Mouse (Mus musculus): ENCODE data around the gene Olfr1333. TPM values are rescaled to one million over a fixed set of nuclear protein-coding genes. Genes with fewer than 3 reads are reported as not detected.
"Not testable (repeated sequence)": the region's sequence is repeated elsewhere in the genome, so short reads cannot be mapped to it uniquely, and the experiment has no call there.

Olfr1333 gene
- total RNA-seq, 1 experiment, result not detected

DNA sequence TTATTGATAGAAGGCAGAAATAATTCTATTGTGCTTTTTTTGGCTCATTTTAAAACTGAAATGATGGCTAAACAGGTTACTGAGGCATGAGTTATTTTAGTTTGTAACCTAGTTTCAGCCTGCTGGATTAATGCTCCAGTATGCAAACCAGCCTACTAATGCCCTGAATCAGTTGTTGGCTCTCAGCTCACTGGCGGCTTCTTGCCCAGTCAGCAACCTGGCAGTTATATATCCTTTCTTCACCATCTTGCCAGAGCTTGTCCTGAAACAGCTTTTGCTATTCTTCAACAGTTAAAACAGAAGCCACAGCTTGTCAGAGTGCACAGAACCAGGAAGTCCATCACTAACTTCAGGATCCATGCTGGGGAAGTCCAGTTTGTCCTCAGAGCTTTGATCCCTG is 17.2 kb downstream of the Olfr1333 start:
- H3K27ac ChIP-seq (ENCODE audit: insufficient read depth, low read depth, low read length, poor library complexity, severe bottlenecking), result no peak overlapping the region
- TF ChIP-seq ZNF384 (IDR thresholded peaks at IDR 0.05; ENCODE audit: low read depth, low read length) (no peak), MAFK (IDR thresholded peaks at IDR 0.05; ENCODE audit: insufficient read depth, low read depth, low read length) (no peak), HCFC1 (IDR thresholded peaks at IDR 0.05; ENCODE audit: borderline replicate concordance, insufficient read depth, low read length) (no peak), ZC3H11A (IDR thresholded peaks at IDR 0.05; ENCODE audit: borderline replicate concordance, low read depth, low read length) (no peak), CHD2 (IDR thresholded peaks at IDR 0.05; ENCODE audit: low read depth, low read length) (no peak)
- no peak overlapping the region for H3K4me3 ChIP-seq (ENCODE audit: insufficient read depth in 1 of 2, low read depth in 1 of 2, low read length in 2 of 2, poor library complexity in 1 of 2, severe bottlenecking in 1 of 2)
- H3K36me3 ChIP-seq (ENCODE audit: control insufficient read depth, insufficient read depth, low read length, poor library complexity, severe bottlenecking), result no peaks in the 10 kb centered on the region
- H3K4me1 ChIP-seq (ENCODE audit: control insufficient read depth in 2 of 2, insufficient read depth in 2 of 2, low read length in 2 of 2, poor library complexity in 1 of 2), result no peaks in the 10 kb centered on the region
- H3K9me3 ChIP-seq (ENCODE audit: control insufficient read depth, insufficient read depth, low read depth, low read length), result no peaks in the 10 kb centered on the region
- in situ Hi-C loops (cut with MboI; ENCODE audit: low sequenced_read_pairs in 2 of 2, unreplicated experiment in 2 of 2), result no loop called here
- no peak for DNase-seq (ENCODE audit: low read depth, low spot score)
- no peak overlapping the region for H3K9ac ChIP-seq (ENCODE audit: insufficient read depth, low read depth, low read length, poor library complexity, severe bottlenecking)

DNA sequence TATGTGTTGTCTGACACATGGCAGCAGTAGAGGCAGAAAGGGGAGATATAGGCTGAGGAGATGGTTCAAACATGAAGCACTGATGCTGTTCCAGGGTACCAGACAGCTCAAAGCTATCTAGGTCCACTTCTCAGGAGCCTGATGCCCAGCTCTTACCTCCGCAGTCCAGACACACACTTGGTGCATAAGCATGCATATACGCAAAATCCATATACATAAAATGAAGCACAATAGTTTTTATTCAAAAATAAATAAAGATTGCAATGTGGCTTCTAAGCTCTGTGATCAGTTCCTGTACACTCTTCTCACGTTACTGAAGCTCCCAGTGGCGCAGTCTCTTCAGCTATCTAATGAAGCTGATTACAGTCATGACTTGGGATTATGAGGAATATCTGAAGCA is 26.2 kb downstream of the Olfr1333 start, which contains the start of gene Olfr1335:
Olfr1335 (minus strand) TSS at position 101 of the 400 bp plus-strand sequence.
- no peaks in the 10 kb centered on the region for H3K9me3 ChIP-seq (ENCODE audit: control insufficient read depth, insufficient read depth, low read depth, low read length)
- TF ChIP-seq ZNF384 (IDR thresholded peaks at IDR 0.05; ENCODE audit: low read depth, low read length), result no peak
- TF ChIP-seq MAFK (IDR thresholded peaks at IDR 0.05; ENCODE audit: insufficient read depth, low read depth, low read length), result no peak
- TF ChIP-seq CHD2 (IDR thresholded peaks at IDR 0.05; ENCODE audit: low read depth, low read length), result no peak
- no peak for TF ChIP-seq ZC3H11A (IDR thresholded peaks at IDR 0.05; ENCODE audit: borderline replicate concordance, low read depth, low read length)
- no peak for TF ChIP-seq HCFC1 (IDR thresholded peaks at IDR 0.05; ENCODE audit: borderline replicate concordance, insufficient read depth, low read length)
- no peak within 1 kb of the TSS for H3K27ac ChIP-seq (ENCODE audit: insufficient read depth, low read depth, low read length, poor library complexity, severe bottlenecking)
- H3K36me3 ChIP-seq (ENCODE audit: control insufficient read depth, insufficient read depth, low read length, poor library complexity, severe bottlenecking), result no peaks in the 10 kb centered on the region
- H3K4me1 ChIP-seq (ENCODE audit: control insufficient read depth in 2 of 2, insufficient read depth in 2 of 2, low read length in 2 of 2, poor library complexity in 1 of 2), result no peaks in the 10 kb centered on the region
- no peak within 1 kb of the TSS for H3K9ac ChIP-seq (ENCODE audit: insufficient read depth, low read depth, low read length, poor library complexity, severe bottlenecking)
- no peak within 1 kb of the TSS for H3K4me3 ChIP-seq (ENCODE audit: insufficient read depth in 1 of 2, low read depth in 1 of 2, low read length in 2 of 2, poor library complexity in 1 of 2, severe bottlenecking in 1 of 2)
- no peak for DNase-seq (ENCODE audit: low read depth, low spot score)
- in situ Hi-C loops (cut with MboI; ENCODE audit: low sequenced_read_pairs in 2 of 2, unreplicated experiment in 2 of 2), result no loop called here

DNA sequence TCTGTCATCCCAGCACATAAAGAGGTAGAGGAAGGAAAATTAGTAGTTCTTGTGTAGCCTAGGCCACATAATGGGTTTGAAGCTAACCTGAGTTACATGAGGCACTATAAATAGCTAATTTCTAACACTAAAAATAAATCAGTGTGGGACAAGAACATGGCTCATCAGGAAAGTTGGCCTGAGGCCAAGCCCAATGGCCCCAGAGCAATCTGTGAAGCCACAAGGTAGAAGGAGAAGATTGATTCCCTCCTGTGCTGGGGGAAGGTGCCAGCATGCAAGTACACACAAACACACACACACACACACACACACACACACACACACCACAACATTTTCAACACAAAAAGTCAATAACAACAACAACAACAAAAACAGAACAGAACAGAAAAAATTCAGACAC is 43.3 kb downstream of the Olfr1333 start:
- H3K4me3 ChIP-seq (ENCODE audit: insufficient read depth in 1 of 2, low read depth in 1 of 2, low read length in 2 of 2, poor library complexity in 1 of 2, severe bottlenecking in 1 of 2), result not testable (repeated sequence)

DNA sequence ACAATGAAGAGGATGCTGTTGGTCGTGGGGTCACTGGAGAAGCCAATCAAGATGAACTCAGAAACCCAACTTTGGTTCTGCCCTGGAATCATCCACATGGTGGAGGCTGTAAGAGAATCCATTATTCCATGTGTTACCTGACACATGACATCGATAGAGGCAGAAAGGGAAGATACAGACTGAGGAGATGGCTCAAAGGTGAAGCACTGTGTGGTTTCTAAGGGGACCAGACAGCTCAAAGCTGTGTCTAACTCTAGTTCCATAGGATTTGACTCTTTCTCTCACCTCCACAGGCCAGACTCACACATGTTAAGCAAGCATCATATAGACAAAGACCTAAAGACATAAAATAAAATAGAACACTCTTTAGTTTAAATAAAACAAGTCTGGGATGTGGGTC is 53.6 kb downstream of the Olfr1333 start, which contains the start of gene Olfr1337:
Olfr1337 (minus strand) TSS at position 101 of the 400 bp plus-strand sequence.
- no peaks in the 10 kb centered on the region for H3K9me3 ChIP-seq (ENCODE audit: control insufficient read depth, insufficient read depth, low read depth, low read length)
- H3K4me1 ChIP-seq (ENCODE audit: control insufficient read depth in 2 of 2, insufficient read depth in 2 of 2, low read length in 2 of 2, poor library complexity in 1 of 2), result peaks cover 0 to 3% of the 10 kb centered on the region in 2 experiments; a peak in 1 of 4 replicates
- no peaks in the 10 kb centered on the region for H3K36me3 ChIP-seq (ENCODE audit: control insufficient read depth, insufficient read depth, low read length, poor library complexity, severe bottlenecking)
- no peak within 1 kb of the TSS for H3K27ac ChIP-seq (ENCODE audit: insufficient read depth, low read depth, low read length, poor library complexity, severe bottlenecking)
- no peak within 1 kb of the TSS for H3K4me3 ChIP-seq (ENCODE audit: insufficient read depth in 1 of 2, low read depth in 1 of 2, low read length in 2 of 2, poor library complexity in 1 of 2, severe bottlenecking in 1 of 2)
- no peak for DNase-seq (ENCODE audit: low read depth, low spot score)
- H3K9ac ChIP-seq (ENCODE audit: insufficient read depth, low read depth, low read length, poor library complexity, severe bottlenecking), result no peak within 1 kb of the TSS
- in situ Hi-C loops (cut with MboI; ENCODE audit: low sequenced_read_pairs in 2 of 2, unreplicated experiment in 2 of 2), result no loop called here
- TF ChIP-seq ZC3H11A (IDR thresholded peaks at IDR 0.05; ENCODE audit: borderline replicate concordance, low read depth, low read length) (no peak), CHD2 (IDR thresholded peaks at IDR 0.05; ENCODE audit: low read depth, low read length) (no peak), ZNF384 (IDR thresholded peaks at IDR 0.05; ENCODE audit: low read depth, low read length) (no peak), MAFK (IDR thresholded peaks at IDR 0.05; ENCODE audit: insufficient read depth, low read depth, low read length) (no peak), HCFC1 (IDR thresholded peaks at IDR 0.05; ENCODE audit: borderline replicate concordance, insufficient read depth, low read length) (no peak)

More for the DNA sequence above, 43.3 kb downstream of the Olfr1333 start:
- H3K9me3 ChIP-seq (ENCODE audit: control insufficient read depth, insufficient read depth, low read depth, low read length); DNase-seq (ENCODE audit: low read depth, low spot score); H3K27ac ChIP-seq (ENCODE audit: insufficient read depth, low read depth, low read length, poor library complexity, severe bottlenecking); H3K36me3 ChIP-seq (ENCODE audit: control insufficient read depth, insufficient read depth, low read length, poor library complexity, severe bottlenecking); H3K9ac ChIP-seq (ENCODE audit: insufficient read depth, low read depth, low read length, poor library complexity, severe bottlenecking); in situ Hi-C loops (cut with MboI; ENCODE audit: low sequenced_read_pairs in 2 of 2, unreplicated experiment in 2 of 2); H3K4me1 ChIP-seq (ENCODE audit: control insufficient read depth in 2 of 2, insufficient read depth in 2 of 2, low read length in 2 of 2, poor library complexity in 1 of 2): not testable (repeated sequence)

Other genes starting within 250 kb of the Olfr1333 start
- gene Cfap57, start 215.5 kb downstream of the Olfr1333 start, total RNA-seq (2012; rRNA removed), result 0.16 and 0.18 TPM in 2 replicates
- gene Ebna1bp2, start 215.5 kb downstream of the Olfr1333 start, total RNA-seq (2012; rRNA removed), result 165 and 182 TPM in 2 replicates
- gene Olfr62, start 177.3 kb downstream of the Olfr1333 start, total RNA-seq (2012; rRNA removed), result not detected in 2 replicates
- not detected in 2 replicates for gene Olfr1342, start 143.5 kb downstream of the Olfr1333 start, total RNA-seq (2012; rRNA removed)
- 0.04 TPM in 1 of 2 replicates, not detected in the other for gene Olfr1341, start 132.8 kb downstream of the Olfr1333 start, total RNA-seq (2012; rRNA removed)
- not detected in 2 replicates for gene Olfr1340, start 116.1 kb downstream of the Olfr1333 start, total RNA-seq (2012; rRNA removed)
- gene Olfr1339, start 104.1 kb downstream of the Olfr1333 start, total RNA-seq (2012; rRNA removed), result not detected in 2 replicates
- not detected in 2 replicates for gene Olfr1338, start 77.5 kb downstream of the Olfr1333 start, total RNA-seq (2012; rRNA removed)
- not detected in 2 replicates for gene Olfr1337, start 53.7 kb downstream of the Olfr1333 start, total RNA-seq (2012; rRNA removed)
- gene Olfr1335, start 26.3 kb downstream of the Olfr1333 start, total RNA-seq (2012; rRNA removed), result not detected in 2 replicates
- not detected in 2 replicates for gene Olfr1331, start 28.4 kb upstream of the Olfr1333 start, total RNA-seq (2012; rRNA removed)
- gene Olfr1330, start 52.3 kb upstream of the Olfr1333 start, total RNA-seq (2012; rRNA removed), result not detected in 2 replicates
- gene Olfr1329, start 81.2 kb upstream of the Olfr1333 start, total RNA-seq (2012; rRNA removed), result not detected in 2 replicates
- 0.11 TPM in 1 of 2 replicates, not detected in the other for gene Olfr1328, start 102.3 kb upstream of the Olfr1333 start, total RNA-seq (2012; rRNA removed)
- not detected in 2 replicates for gene Lao1, start 125.3 kb upstream of the Olfr1333 start, total RNA-seq (2012; rRNA removed)